Mouse (Mus musculus): Measurements from ENCODE around the gene Csrp3.

Gene Csrp3

GRCm38 (mm10) chr7:48867576-48867975 is 19.7 kb upstream of the Csrp3 start:
- no peak for DNase-seq (ENCODE audit: low spot score in 2 of 2)

- no peak for DNase-seq (ENCODE audit: low spot score in 2 of 2)
Observed at GRCm38 (mm10) chr7:48864671-48865458, 17.0 kb upstream of the Csrp3 start.

GRCm38 (mm10) chr7:48864199-48864598 is 16.4 kb upstream of the Csrp3 start:
- DNase-seq (ENCODE audit: low spot score in 2 of 2): no peak

- no peak for DNase-seq (ENCODE audit: low spot score in 2 of 2)
Observed at GRCm38 (mm10) chr7:48861796-48862195, 14.0 kb upstream of the Csrp3 start.

GRCm38 (mm10) chr7:48860948-48861347 is 13.1 kb upstream of the Csrp3 start:
- no peak for DNase-seq (ENCODE audit: low spot score in 2 of 2)

GRCm38 (mm10) chr7:48859362-48859761 is 11.5 kb upstream of the Csrp3 start:
- DNase-seq (ENCODE audit: low spot score in 2 of 2): no peak

- no peak for DNase-seq (ENCODE audit: low spot score in 2 of 2)
Observed at GRCm38 (mm10) chr7:48858257-48858656, 10.4 kb upstream of the Csrp3 start.

GRCm38 (mm10) chr7:48855461-48855860 is 7.6 kb upstream of the Csrp3 start:
- no peak for DNase-seq (ENCODE audit: low spot score in 2 of 2)

GRCm38 (mm10) chr7:48853496-48853895 is 5.7 kb upstream of the Csrp3 start:
- DNase-seq (ENCODE audit: low spot score in 2 of 2): no peak

- DNase-seq (ENCODE audit: low spot score in 2 of 2): no peak
Observed at GRCm38 (mm10) chr7:48851529-48852104, 3.8 kb upstream of the Csrp3 start.

- DNase-seq (ENCODE audit: low spot score in 2 of 2): no peak
Observed at GRCm38 (mm10) chr7:48846755-48847154, 1.1 kb downstream of the Csrp3 start.

GRCm38 (mm10) chr7:48845213-48845973 is 2.4 kb downstream of the Csrp3 start:
- DNase-seq (ENCODE audit: low spot score in 2 of 2): no peak

- no peak for DNase-seq (ENCODE audit: low spot score in 2 of 2)
Observed at GRCm38 (mm10) chr7:48843541-48843940, 4.3 kb downstream of the Csrp3 start.

- no peak for DNase-seq (ENCODE audit: low spot score in 2 of 2)
Observed at GRCm38 (mm10) chr7:48842353-48842752, 5.5 kb downstream of the Csrp3 start.

- DNase-seq (ENCODE audit: low spot score in 2 of 2): no peak
Observed at GRCm38 (mm10) chr7:48841538-48841937, 6.3 kb downstream of the Csrp3 start.

- DNase-seq (ENCODE audit: low spot score in 2 of 2): no peak
Observed at GRCm38 (mm10) chr7:48840545-48840944, 7.3 kb downstream of the Csrp3 start.

GRCm38 (mm10) chr7:48838434-48838833 is 9.4 kb downstream of the Csrp3 start:
- no peak for DNase-seq (ENCODE audit: low spot score in 2 of 2)

GRCm38 (mm10) chr7:48836949-48837348 is 10.9 kb downstream of the Csrp3 start:
- no peak for DNase-seq (ENCODE audit: low spot score in 2 of 2)

GRCm38 (mm10) chr7:48834989-48835626 is 12.7 kb downstream of the Csrp3 start:
- DNase-seq (ENCODE audit: low spot score in 2 of 2): no peak

- no peak for DNase-seq (ENCODE audit: low spot score in 2 of 2)
Observed at GRCm38 (mm10) chr7:48834371-48834970, 13.4 kb downstream of the Csrp3 start.

- DNase-seq (ENCODE audit: low spot score in 2 of 2): no peak
Observed at GRCm38 (mm10) chr7:48832735-48833134, 15.1 kb downstream of the Csrp3 start.

GRCm38 (mm10) chr7:48830395-48830794 is 17.4 kb downstream of the Csrp3 start:
- no peak for DNase-seq (ENCODE audit: low spot score in 2 of 2)
